Mouse (Mus musculus): Measurements from ENCODE around the gene Kars.

GRCm38 (mm10) chr8:112005601-112006000 lies 5.5 kb downstream of the Kars start:
- TF ChIP-seq EP300 (IDR thresholded peaks at IDR 0.05; ENCODE audit: low read depth), result no peak
- TF ChIP-seq CTCF (IDR thresholded peaks at IDR 0.05; ENCODE audit: low read depth), result no peak

Data from heart, postnatal 0 days (tissue).